Mouse (Mus musculus) hindbrain, embryonic 14.5 days (tissue): ENCODE results near the gene Rnf212b. TPM values are rescaled to one million over a fixed set of nuclear protein-coding genes. Genes with fewer than 3 reads are reported as not detected.
A peak's percentile ranks its signal among the peaks of the same experiment; 100 is the strongest.
"Not testable (repeated sequence)": the region's sequence is repeated elsewhere in the genome, so short reads cannot be mapped to it uniquely, and the experiment has no call there.

ENCODE experiments used
- ATAC-seq: fragments of 200-750 bp; cut with Nextera tagmentation; 2 replicates; pipeline ENCODE4 v1.8.0; 2017; ENCODE audit warnings: moderate number of reproducible peaks, mild to moderate bottlenecking, moderate TSS enrichment, moderate library complexity; ENCODE audit not compliant: low FRiP score
- DNase-seq: peaks from one replicate; pipeline ENCODE4 v3.0.0-alpha.2; 2015; ENCODE audit warnings: low spot score
- H3K27ac ChIP-seq: fragments of 300-500 bp; sonication (generic); 2 replicates; pipeline ENCODE4 v1.5.1; 2014; ENCODE audit warnings: mild to moderate bottlenecking, moderate library complexity
- H3K27me3 ChIP-seq: fragments of 300-500 bp; sonication (generic); 2 replicates; pipeline ENCODE4 v1.6.1; 2014; ENCODE audit warnings: mild to moderate bottlenecking, low read length, mixed read lengths; ENCODE audit not compliant: control insufficient read depth, insufficient read depth
- H3K36me3 ChIP-seq: fragments of 300-500 bp; sonication (generic); replicated peaks from 2 replicates; pipeline ENCODE4 v1.6.1; 2014; ENCODE audit not compliant: control insufficient read depth, insufficient read depth
- H3K4me1 ChIP-seq: fragments of 300-500 bp; sonication (generic); replicated peaks from 2 replicates; pipeline ENCODE4 v1.6.1; 2014; ENCODE audit warnings: antibody characterized with exemption, low read length, mixed read lengths; ENCODE audit not compliant: control insufficient read depth, insufficient read depth
- H3K4me2 ChIP-seq: fragments of 300-500 bp; sonication (generic); replicated peaks from 2 replicates; pipeline ENCODE4 v1.6.1; 2014; ENCODE audit warnings: mild to moderate bottlenecking, moderate library complexity
- H3K4me3 ChIP-seq: fragments of 300-500 bp; sonication (generic); replicated peaks from 2 replicates; pipeline ENCODE4 v1.5.1; 2014; ENCODE audit warnings: mild to moderate bottlenecking, low read length
- H3K9ac ChIP-seq: fragments of 300-500 bp; sonication (generic); 2 replicates; pipeline ENCODE4 v1.6.1; 2014
- H3K9me3 ChIP-seq: fragments of 300-500 bp; sonication (generic); 2 replicates; pipeline ENCODE4 v1.6.1; 2016; ENCODE audit warnings: low read length; ENCODE audit not compliant: control insufficient read depth
- WGBS: fragments of 180-500 bp; shearing (Covaris S2); extraction: QIAGEN DNeasy Blood & Tissue Kit; methylation state at CpG from one replicate; pipeline ENCODE4 v1.1.7; 2014; 5-methylcytosine and 5-hydroxymethylcytosine counted together
- polyA plus RNA-seq: library from polyadenylated mRNA; unstranded; fragments of >200 nt; fragmentation: Nextera tagmentation; extraction: Ambion mirVana; gene quantifications from 2 replicates; pipeline ENCODE4 v1.2.1, GENCODE M21; 2014

Rnf212b gene
- polyA plus RNA-seq = not detected in 2 replicates

GRCm38 (mm10) chr14:54813991-54814390 is at the start of gene Rnf212b:
TSS of gene Rnf212b (plus strand) at chr14:54814141.
- Histone ChIP-seq H3K4me2 (no peak within 1 kb of the TSS), H3K27me3 (no peaks in the 10 kb centered on the region), H3K4me1 (no peaks in the 10 kb centered on the region), H3K4me3 (no peak within 1 kb of the TSS), H3K9ac (no peak within 1 kb of the TSS), H3K27ac (no peak within 1 kb of the TSS), H3K9me3 (no peaks in the 10 kb centered on the region), H3K36me3 (no peaks in the 10 kb centered on the region)
- DNase-seq (no peak), ATAC-seq (no peak)
- 86% methylated on average over 29 of the region's 29 CpGs for WGBS

- WGBS = 91% methylated on average over 4 of the region's 7 CpGs
- not testable (repeated sequence) for H3K9ac ChIP-seq, H3K36me3 ChIP-seq, DNase-seq, H3K27ac ChIP-seq, H3K27me3 ChIP-seq, H3K4me1 ChIP-seq, H3K9me3 ChIP-seq, H3K4me3 ChIP-seq, H3K4me2 ChIP-seq, ATAC-seq
These were observed 47.0 kb upstream of the Rnf212b start for GRCm38 (mm10) chr14:54766937-54767336.

GRCm38 (mm10) chr14:54768314-54769067 is 45.5 kb upstream of the Rnf212b start:
- 88% methylated on average over 10 of the region's 10 CpGs for WGBS
- Histone ChIP-seq H3K27me3 (no peaks in the 10 kb centered on the region), H3K4me2 (no peak overlapping the region)

GRCm38 (mm10) chr14:54769068-54769425 is 44.9 kb upstream of the Rnf212b start:
- no peaks in the 10 kb centered on the region for H3K27me3 ChIP-seq
- H3K27ac ChIP-seq = no peak overlapping the region
- no peak for ATAC-seq
- H3K4me3 ChIP-seq = no peak overlapping the region
- DNase-seq = no peak
- no peak overlapping the region for H3K4me2 ChIP-seq
- H3K9ac ChIP-seq = no peak overlapping the region
- WGBS = 93% methylated on average over 5 of the region's 5 CpGs
- no peaks in the 10 kb centered on the region for H3K4me1 ChIP-seq
- no peaks in the 10 kb centered on the region for H3K9me3 ChIP-seq
- H3K36me3 ChIP-seq = no peaks in the 10 kb centered on the region

More at GRCm38 (mm10) chr14:54768314-54769067, 45.5 kb upstream of the Rnf212b start:
- Histone ChIP-seq H3K9me3 (no peaks in the 10 kb centered on the region), H3K36me3 (no peaks in the 10 kb centered on the region), H3K4me3 (no peak overlapping the region), H3K4me1 (no peaks in the 10 kb centered on the region), H3K27ac (no peak overlapping the region), H3K9ac (no peak overlapping the region)
- DNase-seq = no peak
- ATAC-seq = no peak

- WGBS = 96% methylated on average over 5 of the region's 5 CpGs
- Histone ChIP-seq H3K4me3 (no peak overlapping the region), H3K36me3 (no peaks in the 10 kb centered on the region), H3K27ac (no peak overlapping the region), H3K9ac (no peak overlapping the region), H3K9me3 (no peaks in the 10 kb centered on the region), H3K4me1 (no peaks in the 10 kb centered on the region), H3K27me3 (no peaks in the 10 kb centered on the region), H3K4me2 (no peak overlapping the region)
- DNase-seq = no peak
- no peak for ATAC-seq
These were observed 43.6 kb upstream of the Rnf212b start for GRCm38 (mm10) chr14:54770373-54770772.

GRCm38 (mm10) chr14:54772333-54772856 is 41.5 kb upstream of the Rnf212b start:
- Histone ChIP-seq H3K4me2 (no peak overlapping the region), H3K9ac (no peak overlapping the region), H3K27ac (0 out of 2 replicates have a peak overlapping the region, but pooled peaks have one; percentile 6), H3K36me3 (no peaks in the 10 kb centered on the region), H3K27me3 (no peaks in the 10 kb centered on the region), H3K9me3 (no peaks in the 10 kb centered on the region), H3K4me3 (no peak overlapping the region), H3K4me1 (no peaks in the 10 kb centered on the region)
- DNase-seq = no peak
- WGBS = 69% methylated on average over 20 of the region's 20 CpGs
- peak; percentile 79 for ATAC-seq

GRCm38 (mm10) chr14:54775534-54776041 is 38.4 kb upstream of the Rnf212b start:
- no peak overlapping the region for H3K27ac ChIP-seq
- 89% methylated on average over 7 of the region's 7 CpGs for WGBS
- no peaks in the 10 kb centered on the region for H3K9me3 ChIP-seq
- 0 out of 2 replicates have a peak, but pooled peaks cover 5% of the 10 kb centered on the region for H3K27me3 ChIP-seq
- ATAC-seq (no peak), DNase-seq (no peak)
- no peak overlapping the region for H3K4me3 ChIP-seq
- 0 out of 2 replicates have a peak, but pooled peaks cover 2% of the 10 kb centered on the region for H3K4me1 ChIP-seq
- no peaks in the 10 kb centered on the region for H3K36me3 ChIP-seq
- H3K4me2 ChIP-seq = no peak overlapping the region
- no peak overlapping the region for H3K9ac ChIP-seq

- 90% methylated on average over 5 of the region's 5 CpGs for WGBS
- H3K4me2 ChIP-seq = no peak overlapping the region
- no peak overlapping the region for H3K27ac ChIP-seq
- no peaks in the 10 kb centered on the region for H3K9me3 ChIP-seq
- DNase-seq (no peak), ATAC-seq (no peak)
- H3K4me3 ChIP-seq = no peak overlapping the region
- no peak overlapping the region for H3K9ac ChIP-seq
- H3K36me3 ChIP-seq = no peaks in the 10 kb centered on the region
- H3K4me1 ChIP-seq = 0 out of 2 replicates have a peak, but pooled peaks cover 3% of the 10 kb centered on the region
- 0 out of 2 replicates have a peak, but pooled peaks cover 5% of the 10 kb centered on the region for H3K27me3 ChIP-seq
These were observed 37.2 kb upstream of the Rnf212b start for GRCm38 (mm10) chr14:54776768-54777167.

- H3K4me1 ChIP-seq = 0 out of 2 replicates have a peak, but pooled peaks cover 3% of the 10 kb centered on the region
- no peak overlapping the region for H3K4me3 ChIP-seq
- no peak for ATAC-seq
- DNase-seq = no peak
- no peaks in the 10 kb centered on the region for H3K9me3 ChIP-seq
- no peaks in the 10 kb centered on the region for H3K36me3 ChIP-seq
- 0 out of 2 replicates have a peak, but pooled peaks cover 8% of the 10 kb centered on the region for H3K27me3 ChIP-seq
- H3K27ac ChIP-seq = no peak overlapping the region
- no peak overlapping the region for H3K4me2 ChIP-seq
- H3K9ac ChIP-seq = no peak overlapping the region
- 90% methylated on average over 4 of the region's 4 CpGs for WGBS
These were observed 36.0 kb upstream of the Rnf212b start for GRCm38 (mm10) chr14:54777893-54778292.
